In genomic region chr16:57606444-57607227, GRCm38 (mm10) we compare ENCODE assay signal across 8 mouse cellular contexts. TPM values are rescaled to one million over a fixed set of nuclear protein-coding genes. Genes with fewer than 3 reads are reported as not detected.
DNase-seq lines count a peak whose midpoint lies in the region; ATAC-seq lines count a peak whose summit lies in the region.

TSS of gene Cmss1 (minus strand) at chr16:57606864.

- DNase-seq in adipocyte (ENCODE audit: low spot score) = peak; percentile 89
- DNase-seq in embryo, embryonic 10 days (ENCODE audit: low spot score) = peak; percentile 94
- peak; percentile 87 for DNase-seq in gastrocnemius, postnatal 10 days
- peak; percentile 63 to 90 for DNase-seq in left cerebral cortex, postnatal 10 days (ENCODE audit: extremely low spot score in 1 of 2, low spot score in 2 of 2)
- peak; percentile 82 for DNase-seq in right cerebral cortex, postnatal 25 days
- DNase-seq in urinary bladder, postnatal 4 days (ENCODE audit: low spot score in 2 of 2) = peak; percentile 76 to 87

- ATAC-seq in inflammation-experienced regulatory T-cells, adult 6 months = peak; percentile 93
- ATAC-seq in megakaryocyte-erythroid progenitor cell, adult 5-6 weeks (replicated peaks; ENCODE audit: low FRiP score, low TSS enrichment, poor library complexity, severe bottlenecking) = peak; percentile 95

- intact Hi-C loops in left cerebral cortex, postnatal 10 days (cut with DNase I) = no loop called here

RNA-seq across cellular contexts. Expression of gene Cmss1, which starts in this region (rescaled TPM):
- total RNA-seq in gastrocnemius, postnatal 10 days (2021) = 10 to 100 TPM; 22.1 to 25.5 TPM
- polyA plus RNA-seq in inflammation-experienced regulatory T-cells, adult 6 months (2017; shearing (Covaris generic)) = 10 to 100 TPM; 22.9 to 39.5 (median 34.8) TPM
- 10 to 100 TPM; 14.1 to 17.6 TPM for total RNA-seq in left cerebral cortex, postnatal 10 days (2021)
- 55.3 and 73.6 TPM in 2 replicates for total RNA-seq in megakaryocyte-erythroid progenitor cell, adult 5-6 weeks (2014; fragmentation: Nextera tagmentation)
- total RNA-seq in megakaryocyte-erythroid progenitor cell, adult 5-6 weeks (2017) = 135 and 155 TPM in 2 replicates

Comparison
In these comparisons a context has a peak if more than half of its experiments do, and no peak if none do; other contexts are left out.
1. Peak in every context shown above with its lines: DNase-seq and ATAC-seq.